ENCODE assay signal across 14 mouse cellular contexts in the genomic region with DNA sequence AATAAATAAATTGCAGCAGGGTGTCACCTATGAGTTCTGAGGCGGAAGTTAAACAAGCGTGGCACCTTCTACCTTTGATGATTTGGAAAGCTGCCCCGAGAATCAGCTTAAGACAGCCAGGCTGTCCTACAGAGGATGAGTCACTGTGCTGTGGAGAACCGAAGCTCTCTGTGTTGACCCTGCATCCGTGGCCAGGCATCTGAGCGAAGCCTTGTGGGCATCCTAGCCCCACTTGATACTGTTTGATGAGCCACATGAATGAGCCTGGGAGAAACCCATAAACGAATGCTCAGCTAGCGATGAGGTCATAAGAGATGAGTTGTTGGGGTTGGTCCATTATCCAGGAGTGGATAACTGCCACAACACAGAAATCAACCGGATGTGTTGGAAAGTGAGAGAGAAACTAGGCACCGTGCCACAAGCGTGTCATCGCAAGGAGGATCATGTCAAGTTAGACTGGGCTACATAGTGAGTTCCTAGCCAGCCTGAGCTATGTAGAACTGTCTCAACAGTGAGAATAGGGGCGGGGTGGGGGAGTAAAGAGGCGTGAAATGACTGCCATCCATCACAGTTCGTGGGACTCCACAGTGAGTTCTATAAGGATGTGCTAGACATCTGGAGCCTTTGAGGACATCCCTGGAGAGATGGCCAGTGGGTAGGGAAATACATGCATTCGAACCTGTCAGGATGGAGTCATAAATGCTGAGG. TPM values are rescaled to one million over a fixed set of nuclear protein-coding genes. Genes with fewer than 3 reads are reported as not detected.
A peak's percentile ranks its signal among the peaks of the same experiment; 100 is the strongest.
DNase-seq lines count a peak whose midpoint lies in the region; ATAC-seq and TF ChIP-seq lines count a peak whose summit lies in the region.
"Had no signal": no experiment of that assay in that cellular context is flagged by ENCODE, and none has a peak within 500 bp of the region (broad histone marks: within the 10 kb centered on the region; RNA-seq: fewer than 3 reads in every experiment).

No protein-coding gene starts in this region.

- no peak overlapping the region for H3K4me3 ChIP-seq in lung, postnatal 0 days (ENCODE audit: low read depth, low read length)
- H3K4me3 ChIP-seq in limb, embryonic 10.5 days = no peak overlapping the region
- H3K4me3 ChIP-seq: gastrocnemius, adult 2 months; hindbrain, embryonic 12.5 days had no signal

- H3K9ac ChIP-seq in lung, postnatal 0 days (replicated peaks; ENCODE audit: low read depth) = no peak overlapping the region
- H3K9ac ChIP-seq: hindbrain, embryonic 12.5 days had no signal

- no peaks in the 10 kb centered on the region for H3K9me3 ChIP-seq in lung, postnatal 0 days (ENCODE audit: low read length)
- H3K9me3 ChIP-seq in limb, embryonic 10.5 days (replicated peaks) = no peaks in the 10 kb centered on the region
- H3K9me3 ChIP-seq: hindbrain, embryonic 12.5 days had no signal

- H3K4me2 ChIP-seq in lung, postnatal 0 days (replicated peaks; ENCODE audit: low read depth, low read length) = no peak overlapping the region
- H3K4me2 ChIP-seq: hindbrain, embryonic 12.5 days had no signal

- peak; percentile 38 for DNase-seq in embryo, embryonic 10 days (ENCODE audit: low spot score)
- no peak for DNase-seq in embryo, embryonic 11 days
- peak; percentile 64 for DNase-seq in 3T3-L1 (ENCODE audit: low read depth, low spot score)
- DNase-seq in heart, postnatal 14 days = peak; percentile 36 to 68
- peak; percentile 63 for DNase-seq in lung, postnatal 0 days (ENCODE audit: low spot score)
- DNase-seq in adrenal gland, adult 8-10 months = no peak
- DNase-seq in thymus, adult 18-20 months = no peak
- DNase-seq in limb, embryonic 10.5 days (ENCODE audit: low spot score) = no peak
- DNase-seq: adrenal gland, postnatal 25 days; cerebellum, adult 11-12 months; gastrocnemius, adult 2 months; liver had no signal

- no peaks in the 10 kb centered on the region for H3K27me3 ChIP-seq in lung, postnatal 0 days (replicated peaks; ENCODE audit: insufficient read depth, low read length)
- H3K27me3 ChIP-seq in limb, embryonic 10.5 days (ENCODE audit: low read depth, poor library complexity, severe bottlenecking) = no peaks in the 10 kb centered on the region
- H3K27me3 ChIP-seq: hindbrain, embryonic 12.5 days had no signal

- ATAC-seq in lung, postnatal 0 days = peak; percentile 85

- intact Hi-C loops in heart, postnatal 14 days (cut with DNase I) = no loop called here

- no peaks in the 10 kb centered on the region for H3K36me3 ChIP-seq in lung, postnatal 0 days (ENCODE audit: insufficient read depth, low read length)
- no peaks in the 10 kb centered on the region for H3K36me3 ChIP-seq in limb, embryonic 10.5 days
- H3K36me3 ChIP-seq: hindbrain, embryonic 12.5 days had no signal

- TF ChIP-seq EP300 in lung, postnatal 0 days (IDR thresholded peaks at IDR 0.05) = no peak

- TF ChIP-seq CTCF in lung, postnatal 0 days (IDR thresholded peaks at IDR 0.05) = no peak

- 67% methylated on average over 16 of the region's 16 CpGs for WGBS in lung, postnatal 0 days
- WGBS in limb, embryonic 10.5 days = 77% methylated on average over 16 of the region's 16 CpGs

- no peaks in the 10 kb centered on the region for H3K4me1 ChIP-seq in lung, postnatal 0 days (ENCODE audit: insufficient read depth, low read depth, low read length)
- peaks cover 12% of the 10 kb centered on the region for H3K4me1 ChIP-seq in limb, embryonic 10.5 days

- H3K27ac ChIP-seq in lung, postnatal 0 days (ENCODE audit: low read length) = no peak overlapping the region
- no peak overlapping the region for H3K27ac ChIP-seq in limb, embryonic 10.5 days
- H3K27ac ChIP-seq: gastrocnemius, adult 2 months; hindbrain, embryonic 12.5 days had no signal

RNA-seq across cellular contexts. Expression of a gene that starts 30.6 kb away (rescaled TPM):
- 10 to 100 TPM; 68.1 to 74.9 TPM for total RNA-seq in heart, postnatal 14 days (2021)
- polyA plus RNA-seq in lung, postnatal 0 days (2015; fragmentation: Nextera tagmentation; extraction: Ambion mirVana) = 342 and 379 TPM in 2 replicates
- total RNA-seq in adrenal gland, adult 8-10 months (2022) = 100 to 1,000 TPM; 268 to 287 (median 284) TPM
- 697 and 777 TPM in 2 replicates for polyA plus RNA-seq in limb, embryonic 10.5 days (2016; fragmentation: Nextera tagmentation; extraction: Ambion mirVana)
- total RNA-seq: MEL had no signal

Comparison
In these comparisons a context has a peak if more than half of its experiments do, and no peak if none do; other contexts are left out.
1. DNase-seq: peak in embryo, embryonic 10 days (single experiment), 3T3-L1 (single experiment), heart, postnatal 14 days (2 of 2) and lung, postnatal 0 days (single experiment); none in embryo, embryonic 11 days (single experiment), adrenal gland, adult 8-10 months (single experiment), thymus, adult 18-20 months (0 of 2) and limb, embryonic 10.5 days (single experiment).